Mouse (Mus musculus) limb, embryonic 11.5 days (tissue): ENCODE measurements around the gene C3. TPM values are rescaled to one million over a fixed set of nuclear protein-coding genes. Genes with fewer than 3 reads are reported as not detected.

Experiments used
- ATAC-seq: fragments of 200-750 bp; cut with Nextera tagmentation; 2 replicates; pipeline ENCODE4 v1.8.0; 2017; ENCODE audit warnings: low read depth; ENCODE audit not compliant: insufficient number of reproducible peaks, low FRiP score, low TSS enrichment
- DNase-seq: peaks from one replicate; pipeline ENCODE4 v3.0.0-alpha.2; 2015; ENCODE audit warnings: low spot score
- H3K27ac ChIP-seq: fragments of 300-500 bp; sonication (generic); replicated peaks from 2 replicates; pipeline ENCODE4 v1.5.1; 2014; ENCODE audit warnings: low read depth, mild to moderate bottlenecking, low read length
- H3K27me3 ChIP-seq: fragments of 300-500 bp; sonication (generic); 2 replicates; pipeline ENCODE4 v1.6.1; 2014; ENCODE audit warnings: mild to moderate bottlenecking, low read length, mixed read lengths; ENCODE audit not compliant: control insufficient read depth, insufficient read depth
- H3K36me3 ChIP-seq: fragments of 300-500 bp; sonication (generic); 2 replicates; pipeline ENCODE4 v1.6.1; 2014; ENCODE audit warnings: mild to moderate bottlenecking, low read length, moderate library complexity, mixed read lengths; ENCODE audit not compliant: control insufficient read depth, insufficient read depth
- H3K4me1 ChIP-seq: fragments of 300-500 bp; sonication (generic); 2 replicates; pipeline ENCODE4 v1.6.1; 2014; ENCODE audit warnings: low read length, mixed read lengths; ENCODE audit not compliant: control insufficient read depth, insufficient read depth
- H3K4me2 ChIP-seq: fragments of 300-500 bp; sonication (generic); 2 replicates; pipeline ENCODE4 v1.6.1; 2014; ENCODE audit warnings: low read depth, mild to moderate bottlenecking, moderate library complexity; ENCODE audit not compliant: severe bottlenecking
- H3K4me3 ChIP-seq: fragments of 300-500 bp; sonication (generic); 2 replicates; pipeline ENCODE4 v1.5.1; 2014; ENCODE audit warnings: low read depth, low read length
- H3K9ac ChIP-seq: fragments of 300-500 bp; sonication (generic); 2 replicates; pipeline ENCODE4 v1.6.1; 2014; ENCODE audit warnings: mild to moderate bottlenecking, low read length
- H3K9me3 ChIP-seq: fragments of 300-500 bp; sonication (generic); 2 replicates; pipeline ENCODE4 v1.6.1; 2016; ENCODE audit warnings: low read length; ENCODE audit not compliant: control insufficient read depth
- WGBS: fragments of 180-500 bp; shearing (Covaris S2); extraction: QIAGEN DNeasy Blood & Tissue Kit; methylation state at CpG from one replicate; pipeline ENCODE4 v1.1.7; 2014; 5-methylcytosine and 5-hydroxymethylcytosine counted together
- polyA plus RNA-seq: library from polyadenylated mRNA; unstranded; fragments of >200 nt; fragmentation: Nextera tagmentation; extraction: Ambion mirVana; gene quantifications from 2 replicates; pipeline ENCODE4 v1.2.1, GENCODE M21; 2014

The C3 gene
- polyA plus RNA-seq, 1 experiment from 2014 or later = 0.21 TPM

GRCm38 (mm10) chr17:57256921-57257485 is 29.1 kb upstream of the C3 start:
- Histone ChIP-seq H3K4me2 (no peak overlapping the region), H3K9ac (no peak overlapping the region), H3K4me1 (no peaks in the 10 kb centered on the region), H3K4me3 (no peak overlapping the region), H3K9me3 (no peaks in the 10 kb centered on the region), H3K27me3 (no peaks in the 10 kb centered on the region), H3K36me3 (peaks cover 5% of the 10 kb centered on the region; the same call in 1 of the 2 replicates), H3K27ac (no peak overlapping the region)
- ATAC-seq (no peak), DNase-seq (no peak)
- WGBS = 96% methylated on average over 22 of the region's 22 CpGs

GRCm38 (mm10) chr17:57255354-57255753 is 27.4 kb upstream of the C3 start:
- Histone ChIP-seq H3K9me3 (no peaks in the 10 kb centered on the region), H3K9ac (no peak overlapping the region), H3K27ac (no peak overlapping the region), H3K36me3 (peaks cover 2% of the 10 kb centered on the region; the same call in 1 of the 2 replicates), H3K4me2 (no peak overlapping the region), H3K4me1 (0 out of 2 replicates have a peak, but pooled peaks cover 6% of the 10 kb centered on the region), H3K27me3 (no peaks in the 10 kb centered on the region), H3K4me3 (no peak overlapping the region)
- 94% methylated on average over 14 of the region's 14 CpGs for WGBS
- ATAC-seq (no peak), DNase-seq (no peak)

- H3K27ac ChIP-seq = no peak overlapping the region
- H3K4me1 ChIP-seq = 0 out of 2 replicates have a peak, but pooled peaks cover 7% of the 10 kb centered on the region
- H3K4me3 ChIP-seq = no peak overlapping the region
- H3K36me3 ChIP-seq = 0 out of 2 replicates have a peak, but pooled peaks cover 2% of the 10 kb centered on the region
- no peaks in the 10 kb centered on the region for H3K9me3 ChIP-seq
- WGBS = 75% methylated on average over 6 of the region's 6 CpGs
- DNase-seq (no peak), ATAC-seq (no peak)
- no peak overlapping the region for H3K9ac ChIP-seq
- no peak overlapping the region for H3K4me2 ChIP-seq
- H3K27me3 ChIP-seq = no peaks in the 10 kb centered on the region
Measured at GRCm38 (mm10) chr17:57253306-57253705, 25.4 kb upstream of the C3 start.

- Histone ChIP-seq H3K36me3 (0 out of 2 replicates have a peak, but pooled peaks cover 2% of the 10 kb centered on the region), H3K4me1 (0 out of 2 replicates have a peak, but pooled peaks cover 10% of the 10 kb centered on the region), H3K4me2 (no peak overlapping the region), H3K9ac (no peak overlapping the region), H3K27ac (no peak overlapping the region), H3K9me3 (no peaks in the 10 kb centered on the region), H3K27me3 (no peaks in the 10 kb centered on the region), H3K4me3 (no peak overlapping the region)
- no peak for ATAC-seq
- whole genome bisulfite sequencing = 93% methylated on average over 3 of the region's 3 CpGs
- no peak for DNase-seq
Measured at GRCm38 (mm10) chr17:57251431-57251830, 23.5 kb upstream of the C3 start.

- H3K4me1 ChIP-seq = 0 out of 2 replicates have a peak, but pooled peaks cover 10% of the 10 kb centered on the region
- H3K27me3 ChIP-seq = no peaks in the 10 kb centered on the region
- H3K4me3 ChIP-seq = peak overlapping the region; percentile 76
- H3K4me2 ChIP-seq = peak overlapping the region; percentile 61
- DNase-seq (peak; percentile 49), ATAC-seq (no peak)
- H3K9ac ChIP-seq = peak overlapping the region; percentile 71
- no peaks in the 10 kb centered on the region for H3K9me3 ChIP-seq
- 2% methylated on average over 32 of the region's 33 CpGs for WGBS
- H3K27ac ChIP-seq = 0 out of 2 replicates have a peak overlapping the region, but pooled peaks have one; percentile 1
- H3K36me3 ChIP-seq = 0 out of 2 replicates have a peak, but pooled peaks cover 2% of the 10 kb centered on the region
Measured at GRCm38 (mm10) chr17:57250461-57251160, 22.7 kb upstream of the C3 start.

- no peaks in the 10 kb centered on the region for H3K27me3 ChIP-seq
- H3K27ac ChIP-seq = peak within 1 kb of the TSS; percentile 82
- H3K9me3 ChIP-seq = no peaks in the 10 kb centered on the region
- H3K9ac ChIP-seq = peak within 1 kb of the TSS; percentile 71
- H3K4me1 ChIP-seq = 0 out of 2 replicates have a peak, but pooled peaks cover 10% of the 10 kb centered on the region
- under 1% methylated on average over 51 of the region's 52 CpGs for WGBS
- ATAC-seq (peak; percentile 58), DNase-seq (peak; percentile 98)
- H3K4me2 ChIP-seq = peak within 1 kb of the TSS; percentile 61
- H3K4me3 ChIP-seq = peak within 1 kb of the TSS; percentile 76
- peaks cover 3% of the 10 kb centered on the region; the same call in 1 of the 2 replicates for H3K36me3 ChIP-seq
Measured at GRCm38 (mm10) chr17:57249186-57250181, 21.5 kb upstream of the C3 start, which contains the start of gene Trip10. Gene Trip10, plus strand, starts transcription at chr17:57249455.

GRCm38 (mm10) chr17:57248771-57249170 is 20.8 kb upstream of the C3 start:
- peak overlapping the region; percentile 49 for H3K4me3 ChIP-seq
- H3K27ac ChIP-seq = peak overlapping the region; percentile 82
- H3K4me2 ChIP-seq = peak overlapping the region; percentile 61
- 0 out of 2 replicates have a peak, but pooled peaks cover 10% of the 10 kb centered on the region for H3K4me1 ChIP-seq
- DNase-seq = peak; percentile 44
- 10% methylated on average over 13 of the region's 13 CpGs for WGBS
- no peak for ATAC-seq
- H3K27me3 ChIP-seq = no peaks in the 10 kb centered on the region
- no peaks in the 10 kb centered on the region for H3K9me3 ChIP-seq
- peaks cover 3% of the 10 kb centered on the region; the same call in 1 of the 2 replicates for H3K36me3 ChIP-seq
- H3K9ac ChIP-seq = 0 out of 2 replicates have a peak overlapping the region, but pooled peaks have one; percentile 19
